Mouse (Mus musculus) midbrain, embryonic 10.5 days (tissue): ENCODE measurements at regions not wholly inside any gene's neighbourhood (a gene's known extent, or its start where the extent isn't known, plus 50 kb on each side); places are given as distances from the start of the nearest gene placed in this dataset.

Experiments
- DNase-seq: peaks from one replicate; pipeline ENCODE4 v3.0.0-alpha.2; 2017; ENCODE audit warnings: low spot score
- H3K27ac ChIP-seq: fragments of 300-500 bp; sonication (generic); replicated peaks from 2 replicates; pipeline ENCODE4 v1.5.1; 2016; ENCODE audit warnings: mild to moderate bottlenecking
- H3K27me3 ChIP-seq: fragments of 300-500 bp; sonication (generic); 2 replicates; pipeline ENCODE4 v1.6.1; 2016; ENCODE audit warnings: low read depth, mild to moderate bottlenecking; ENCODE audit not compliant: poor library complexity, severe bottlenecking
- H3K36me3 ChIP-seq: fragments of 300-500 bp; sonication (generic); 2 replicates; pipeline ENCODE4 v1.6.1; 2016; ENCODE audit warnings: mild to moderate bottlenecking, moderate library complexity
- H3K4me1 ChIP-seq: fragments of 300-500 bp; sonication (generic); 2 replicates; pipeline ENCODE4 v1.6.1; 2016
- H3K4me3 ChIP-seq: fragments of 300-500 bp; sonication (generic); 2 replicates; pipeline ENCODE4 v1.5.1; 2016; ENCODE audit warnings: mild to moderate bottlenecking, moderate library complexity
- H3K9me3 ChIP-seq: fragments of 300-500 bp; sonication (generic); replicated peaks from 2 replicates; pipeline ENCODE4 v1.6.1; 2016; ENCODE audit warnings: mild to moderate bottlenecking
- WGBS: fragments of 180-500 bp; shearing (Covaris S2); methylation state at CpG from one replicate; pipeline ENCODE4 v1.1.7; 2016; 5-methylcytosine and 5-hydroxymethylcytosine counted together

- no peak for DNase-seq
- H3K27me3 ChIP-seq: no peaks in the 10 kb centered on the region
- H3K9me3 ChIP-seq: no peaks in the 10 kb centered on the region
- H3K4me3 ChIP-seq: no peak overlapping the region
- 86% methylated on average over 4 of the region's 4 CpGs for WGBS
- no peak overlapping the region for H3K27ac ChIP-seq
- H3K36me3 ChIP-seq: no peaks in the 10 kb centered on the region
- H3K4me1 ChIP-seq: no peaks in the 10 kb centered on the region
Measured at GRCm38 (mm10) chr17:88116321-88116720, 51.2 kb upstream of the Fbxo11 start.

GRCm38 (mm10) chr17:88118714-88119113 lies 53.6 kb upstream of the Fbxo11 start:
- DNase-seq: no peak
- no peaks in the 10 kb centered on the region for H3K4me1 ChIP-seq
- H3K4me3 ChIP-seq: no peak overlapping the region
- H3K36me3 ChIP-seq: no peaks in the 10 kb centered on the region
- no peaks in the 10 kb centered on the region for H3K9me3 ChIP-seq
- H3K27me3 ChIP-seq: no peaks in the 10 kb centered on the region
- WGBS: 89% methylated on average over 4 of the region's 4 CpGs
- no peak overlapping the region for H3K27ac ChIP-seq

- Histone ChIP-seq H3K27ac (no peak overlapping the region), H3K9me3 (no peaks in the 10 kb centered on the region), H3K4me3 (no peak overlapping the region), H3K27me3 (no peaks in the 10 kb centered on the region), H3K4me1 (no peaks in the 10 kb centered on the region), H3K36me3 (no peaks in the 10 kb centered on the region)
- 87% methylated on average over 3 of the region's 3 CpGs for WGBS
- DNase-seq: no peak
Measured at GRCm38 (mm10) chr17:88123711-88124110, 58.6 kb upstream of the Fbxo11 start.

- no peaks in the 10 kb centered on the region for H3K9me3 ChIP-seq
- DNase-seq: no peak
- H3K27me3 ChIP-seq: no peaks in the 10 kb centered on the region
- no peaks in the 10 kb centered on the region for H3K4me1 ChIP-seq
- WGBS: 94% methylated on average over 2 of the region's 2 CpGs
- H3K36me3 ChIP-seq: no peaks in the 10 kb centered on the region
- no peak overlapping the region for H3K4me3 ChIP-seq
- no peak overlapping the region for H3K27ac ChIP-seq
Measured at GRCm38 (mm10) chr17:88127126-88127525, 62.0 kb upstream of the Fbxo11 start.

GRCm38 (mm10) chr17:88131297-88131696 lies 66.2 kb upstream of the Fbxo11 start:
- Histone ChIP-seq H3K4me3 (no peak overlapping the region), H3K27me3 (no peaks in the 10 kb centered on the region), H3K36me3 (no peaks in the 10 kb centered on the region), H3K4me1 (no peaks in the 10 kb centered on the region), H3K9me3 (no peaks in the 10 kb centered on the region), H3K27ac (no peak overlapping the region)
- WGBS: 82% methylated on average over 4 of the region's 4 CpGs
- no peak for DNase-seq

- H3K4me3 ChIP-seq: no peak overlapping the region
- no peaks in the 10 kb centered on the region for H3K4me1 ChIP-seq
- WGBS: 89% methylated on average over 5 of the region's 5 CpGs
Measured at GRCm38 (mm10) chr17:88131980-88132379, 66.9 kb upstream of the Fbxo11 start.

GRCm38 (mm10) chr17:88132601-88133346 lies 67.7 kb upstream of the Fbxo11 start:
- Histone ChIP-seq H3K36me3 (no peaks in the 10 kb centered on the region), H3K27me3 (no peaks in the 10 kb centered on the region), H3K4me3 (no peak overlapping the region), H3K27ac (no peak overlapping the region), H3K9me3 (no peaks in the 10 kb centered on the region), H3K4me1 (no peaks in the 10 kb centered on the region)
- DNase-seq: no peak
- 82% methylated on average over 23 of the region's 23 CpGs for WGBS

More at GRCm38 (mm10) chr17:88131980-88132379, 66.9 kb upstream of the Fbxo11 start:
- Histone ChIP-seq H3K36me3 (no peaks in the 10 kb centered on the region), H3K27me3 (no peaks in the 10 kb centered on the region), H3K27ac (no peak overlapping the region), H3K9me3 (no peaks in the 10 kb centered on the region)
- DNase-seq: no peak

- H3K36me3 ChIP-seq: no peaks in the 10 kb centered on the region
- H3K4me1 ChIP-seq: no peaks in the 10 kb centered on the region
- 95% methylated on average over 2 of the region's 2 CpGs for WGBS
- no peak overlapping the region for H3K4me3 ChIP-seq
- H3K27me3 ChIP-seq: no peaks in the 10 kb centered on the region
- no peaks in the 10 kb centered on the region for H3K9me3 ChIP-seq
- H3K27ac ChIP-seq: no peak overlapping the region
- no peak for DNase-seq
Measured at GRCm38 (mm10) chr17:88134546-88134945, 69.5 kb upstream of the Fbxo11 start.

- Histone ChIP-seq H3K27me3 (no peaks in the 10 kb centered on the region), H3K4me1 (no peaks in the 10 kb centered on the region), H3K27ac (no peak overlapping the region), H3K36me3 (no peaks in the 10 kb centered on the region), H3K9me3 (no peaks in the 10 kb centered on the region), H3K4me3 (no peak overlapping the region)
- 49% methylated on average over 12 of the region's 12 CpGs for WGBS
- no peak for DNase-seq
Measured at GRCm38 (mm10) chr17:88141538-88141937, 76.4 kb upstream of the Fbxo11 start.

GRCm38 (mm10) chr17:88142003-88142402 lies 76.9 kb upstream of the Fbxo11 start:
- Histone ChIP-seq H3K27me3 (no peaks in the 10 kb centered on the region), H3K9me3 (no peaks in the 10 kb centered on the region), H3K27ac (no peak overlapping the region), H3K4me3 (no peak overlapping the region), H3K36me3 (no peaks in the 10 kb centered on the region), H3K4me1 (no peaks in the 10 kb centered on the region)
- no peak for DNase-seq
- 53% methylated on average over 8 of the region's 8 CpGs for WGBS

GRCm38 (mm10) chr17:88142809-88143208 lies 77.7 kb upstream of the Fbxo11 start:
- Histone ChIP-seq H3K36me3 (no peaks in the 10 kb centered on the region), H3K9me3 (no peaks in the 10 kb centered on the region), H3K4me1 (no peaks in the 10 kb centered on the region), H3K27me3 (no peaks in the 10 kb centered on the region), H3K4me3 (no peak overlapping the region), H3K27ac (no peak overlapping the region)
- WGBS: 81% methylated on average over 3 of the region's 3 CpGs
- DNase-seq: no peak

- Histone ChIP-seq H3K27me3 (no peaks in the 10 kb centered on the region), H3K4me3 (no peak overlapping the region), H3K36me3 (no peaks in the 10 kb centered on the region), H3K9me3 (no peaks in the 10 kb centered on the region), H3K4me1 (no peaks in the 10 kb centered on the region), H3K27ac (no peak overlapping the region)
- no peak for DNase-seq
- WGBS: 83% methylated on average over 3 of the region's 3 CpGs
Measured at GRCm38 (mm10) chr17:88143378-88143943, 78.4 kb upstream of the Fbxo11 start.

- DNase-seq: no peak
- peaks cover 24% of the 10 kb centered on the region for H3K4me1 ChIP-seq
- no peak overlapping the region for H3K27ac ChIP-seq
- H3K36me3 ChIP-seq: no peaks in the 10 kb centered on the region
- no peak overlapping the region for H3K4me3 ChIP-seq
- WGBS: 16% methylated on average over 6 of the region's 6 CpGs
- 0 out of 2 replicates have a peak, but pooled peaks cover 6% of the 10 kb centered on the region for H3K9me3 ChIP-seq
- H3K27me3 ChIP-seq: peaks cover 9% of the 10 kb centered on the region; the same call in 1 of the 2 replicates
Measured at GRCm38 (mm10) chr17:88158550-88158949, 93.5 kb upstream of the Fbxo11 start.
